Mouse (Mus musculus) stomach, postnatal 0 days (tissue): ENCODE results near the gene Dazap2.

Source experiments
- CTCF ChIP-seq: IDR thresholded peaks from 2 replicates; pipeline ENCODE4 v1.5.1; 2016; ENCODE audit warnings: antibody characterized with exemption, low read depth, mild to moderate bottlenecking, moderate library complexity
- EP300 ChIP-seq: optimal IDR thresholded peaks from 2 replicates; pipeline ENCODE3; 2016; ENCODE audit warnings: antibody characterized with exemption

DNA sequence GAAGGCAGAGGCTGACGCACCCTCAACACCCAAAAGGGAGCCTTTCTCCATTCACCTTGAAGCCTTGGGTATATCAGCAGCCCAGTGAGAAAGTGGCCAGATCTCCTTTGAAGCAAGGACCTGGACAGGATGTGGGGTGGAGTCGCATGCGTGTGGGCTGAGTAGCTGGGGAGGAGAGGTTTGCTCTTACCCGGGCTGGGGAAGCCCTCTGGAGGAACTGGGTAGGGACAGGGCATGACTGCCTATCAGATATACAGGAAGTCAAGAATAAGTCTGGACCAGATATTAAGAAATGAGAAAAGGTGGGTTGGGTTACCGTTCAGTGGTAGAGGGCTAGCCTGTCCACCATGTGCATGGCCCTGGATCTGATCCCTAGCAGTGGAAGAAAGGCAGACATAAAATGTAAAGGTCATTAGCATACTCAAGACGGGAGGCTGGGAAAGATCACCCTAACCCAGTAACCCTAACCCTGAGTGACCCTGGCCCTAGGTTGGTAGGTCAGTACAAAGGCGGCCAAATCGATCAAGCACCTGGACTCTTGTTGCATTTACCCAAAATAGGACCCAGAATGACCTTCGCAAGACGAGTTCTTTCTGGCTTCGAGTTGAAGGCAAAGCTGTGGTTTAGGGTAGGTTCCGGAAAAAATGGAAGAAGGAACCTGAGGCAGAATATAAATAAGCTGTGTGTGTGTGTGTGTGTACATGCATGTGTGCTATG is 16.5 kb downstream of the Dazap2 start:
- TF ChIP-seq CTCF (no peak), EP300 (no peak)
